Mouse (Mus musculus) inflammation-experienced regulatory T-cells, adult 6 months (primary cell): Measurements from ENCODE around the gene Dnajc3. TPM values are rescaled to one million over a fixed set of nuclear protein-coding genes. Genes with fewer than 3 reads are reported as not detected.

ENCODE experiments used
- ATAC-seq: one replicate; pipeline ENCODE4 v1.8.0; 2017
- polyA plus RNA-seq, 3 experiments: library from polyadenylated mRNA; unstranded; fragments of 100-300 nt; shearing (Covaris generic); gene quantifications; one replicate each; pipeline ENCODE4 v1.2.1; 2017

The Dnajc3 gene
- 10 to 100 TPM; 39.4 to 48.4 (median 39.7) TPM for polyA plus RNA-seq

GRCm38 (mm10) chr14:118937533-118938492, at the start of gene Dnajc3:
Gene Dnajc3, plus strand, starts transcription at chr14:118937976.
- peak; percentile 93 for ATAC-seq

GRCm38 (mm10) chr14:118890101-118890500, 47.7 kb upstream of the Dnajc3 start:
- ATAC-seq, result no peak

DNA sequence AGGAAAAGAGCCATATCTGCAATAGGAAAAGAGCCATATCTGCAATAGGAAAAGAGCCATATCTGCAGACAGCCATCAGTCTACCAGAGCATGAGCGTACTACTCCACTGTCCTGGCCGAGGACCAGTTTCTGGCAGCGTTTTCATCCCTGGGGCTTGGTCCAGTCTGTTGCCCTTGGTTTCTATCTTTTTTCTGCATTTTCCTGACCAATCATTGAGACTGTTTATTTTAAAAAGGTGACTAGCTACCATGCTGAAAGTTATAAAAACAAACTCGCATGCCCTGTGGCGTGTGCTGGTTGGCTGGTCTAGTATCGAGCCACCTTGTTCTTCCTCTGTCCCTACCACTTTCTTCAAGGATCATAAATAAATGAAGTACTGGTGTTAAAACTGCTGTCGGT, 42.5 kb upstream of the Dnajc3 start:
- ATAC-seq, result no peak

DNA sequence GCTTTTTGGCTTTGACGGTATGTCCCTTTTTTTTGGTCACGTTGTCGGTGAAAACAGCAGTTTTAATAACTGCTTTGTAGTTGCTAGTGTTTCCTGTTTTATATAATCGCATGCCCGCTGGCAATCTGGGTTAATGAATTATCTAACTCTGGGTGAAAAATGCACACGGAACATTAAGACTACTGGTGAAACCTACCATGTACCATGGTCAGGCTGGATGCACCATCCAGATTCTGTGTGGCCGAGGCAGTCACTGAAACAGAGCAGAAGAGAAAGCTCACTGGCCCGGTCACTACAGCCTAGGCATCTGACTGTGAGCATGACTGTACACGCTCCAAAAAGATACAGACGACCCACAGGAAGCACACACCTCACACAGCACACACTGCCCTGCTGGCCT, 42.1 kb upstream of the Dnajc3 start:
- ATAC-seq, result no peak

DNA sequence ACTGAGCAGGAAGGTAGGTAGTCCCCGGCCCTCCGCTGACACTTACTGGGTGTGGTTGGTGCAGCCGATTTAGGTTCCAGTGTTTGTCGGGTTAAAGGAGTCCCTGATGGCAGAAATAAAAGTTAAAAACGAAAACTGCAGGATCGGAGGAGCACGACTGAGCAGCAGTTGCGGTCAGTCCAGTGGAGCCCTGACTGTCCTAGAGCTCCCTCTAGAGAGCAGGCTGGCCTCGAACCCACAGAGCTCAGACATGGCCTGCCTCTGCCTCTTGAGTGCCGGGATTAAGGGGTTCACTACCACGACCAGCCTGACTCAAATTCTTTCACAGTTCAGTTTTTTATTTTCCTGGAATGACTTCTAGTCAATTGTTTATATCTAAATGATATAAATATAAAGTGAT, 37.8 kb upstream of the Dnajc3 start:
- ATAC-seq, result no peak

GRCm38 (mm10) chr14:118900911-118901310, 36.9 kb upstream of the Dnajc3 start:
- no peak for ATAC-seq

DNA sequence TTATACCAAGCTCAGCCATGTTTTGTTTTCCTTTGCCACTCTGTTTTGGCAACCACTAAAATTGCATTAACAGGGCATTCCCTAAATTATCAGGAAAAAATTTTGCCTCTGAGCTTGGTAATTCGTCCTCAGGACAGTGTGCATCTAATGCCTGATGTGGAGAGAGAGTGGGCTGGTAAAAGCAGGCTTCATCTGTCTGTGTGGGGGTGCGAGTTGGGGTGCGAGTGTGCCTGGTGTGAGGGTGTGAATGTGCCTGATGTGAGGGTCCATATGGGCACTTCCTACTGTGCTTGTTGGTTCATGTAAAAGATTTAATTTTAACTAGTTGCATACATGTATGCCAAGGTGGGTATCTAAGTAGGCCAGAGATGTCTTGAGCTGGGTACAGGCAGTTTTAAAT, 34.4 kb upstream of the Dnajc3 start:
- no peak for ATAC-seq

DNA sequence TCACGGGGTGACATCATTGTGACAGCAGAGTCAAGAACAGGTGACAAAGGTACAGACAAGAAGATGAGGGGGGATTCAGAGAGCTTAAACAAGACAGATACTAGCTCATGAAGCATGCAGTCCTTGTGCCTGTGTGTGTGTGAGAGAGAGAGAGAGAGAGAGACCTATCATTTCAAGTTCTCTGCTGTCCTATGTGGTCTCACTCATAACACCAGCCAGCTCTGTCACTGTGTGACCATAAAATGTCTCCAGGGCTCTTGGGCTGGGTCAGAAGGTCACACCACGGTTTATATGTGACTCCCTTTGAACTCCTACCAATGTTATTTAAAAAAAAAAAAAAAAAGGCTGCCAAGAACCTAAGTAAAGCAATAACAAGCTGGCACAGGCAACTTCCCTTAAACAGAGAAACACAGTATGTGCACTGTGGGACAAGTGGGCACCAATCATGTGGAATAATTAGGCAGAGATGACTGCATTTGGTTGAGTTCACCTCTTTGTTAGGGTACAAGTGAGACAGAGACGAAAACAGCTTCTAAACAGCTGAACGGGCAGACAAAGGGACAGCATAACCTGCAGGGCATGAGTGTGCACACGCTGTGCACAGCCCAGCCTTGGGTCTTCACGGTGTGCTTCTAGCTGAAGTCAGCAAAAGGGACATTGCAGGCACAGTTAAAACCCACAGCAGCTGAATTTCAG, 33.8 kb upstream of the Dnajc3 start:
- no peak for ATAC-seq

DNA sequence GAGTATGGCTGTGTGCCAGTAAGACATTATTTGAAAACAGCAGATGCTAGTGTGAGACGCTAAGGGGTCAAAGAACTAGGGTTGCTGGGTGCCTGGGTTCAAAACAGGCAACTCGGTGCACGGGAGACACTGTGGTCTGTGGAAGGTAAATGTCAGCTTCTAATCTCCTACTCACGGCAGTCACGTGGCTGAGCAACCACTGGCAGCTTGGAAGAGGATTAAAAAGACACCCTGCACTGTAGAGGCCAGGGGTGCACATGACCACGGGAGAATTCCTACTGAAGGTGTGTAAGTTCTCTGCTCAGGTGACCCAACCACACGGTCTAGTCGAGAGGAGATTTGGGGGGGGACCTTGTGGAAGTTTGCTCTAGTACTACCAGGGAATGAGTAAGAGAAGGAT, 30.2 kb upstream of the Dnajc3 start:
- no peak for ATAC-seq

DNA sequence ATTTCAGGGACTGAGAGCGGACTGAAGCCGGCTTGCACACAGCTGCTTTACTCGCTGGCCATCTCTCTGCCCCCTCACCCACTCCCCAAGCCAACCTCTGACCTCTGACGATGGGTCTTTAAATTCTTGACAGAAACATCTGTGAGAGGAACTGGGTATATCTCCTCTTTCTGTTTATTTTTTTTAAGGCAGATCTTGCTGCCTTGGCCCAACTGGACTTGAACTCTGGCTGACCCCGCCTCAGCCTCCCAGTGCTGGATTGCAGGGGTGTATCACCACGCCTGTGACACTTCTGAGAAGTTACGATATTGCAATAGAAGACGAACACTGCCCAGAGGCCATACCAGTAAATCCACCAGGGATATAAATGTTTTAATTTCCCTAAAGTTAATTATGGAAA, 27.9 kb upstream of the Dnajc3 start:
- no peak for ATAC-seq

DNA sequence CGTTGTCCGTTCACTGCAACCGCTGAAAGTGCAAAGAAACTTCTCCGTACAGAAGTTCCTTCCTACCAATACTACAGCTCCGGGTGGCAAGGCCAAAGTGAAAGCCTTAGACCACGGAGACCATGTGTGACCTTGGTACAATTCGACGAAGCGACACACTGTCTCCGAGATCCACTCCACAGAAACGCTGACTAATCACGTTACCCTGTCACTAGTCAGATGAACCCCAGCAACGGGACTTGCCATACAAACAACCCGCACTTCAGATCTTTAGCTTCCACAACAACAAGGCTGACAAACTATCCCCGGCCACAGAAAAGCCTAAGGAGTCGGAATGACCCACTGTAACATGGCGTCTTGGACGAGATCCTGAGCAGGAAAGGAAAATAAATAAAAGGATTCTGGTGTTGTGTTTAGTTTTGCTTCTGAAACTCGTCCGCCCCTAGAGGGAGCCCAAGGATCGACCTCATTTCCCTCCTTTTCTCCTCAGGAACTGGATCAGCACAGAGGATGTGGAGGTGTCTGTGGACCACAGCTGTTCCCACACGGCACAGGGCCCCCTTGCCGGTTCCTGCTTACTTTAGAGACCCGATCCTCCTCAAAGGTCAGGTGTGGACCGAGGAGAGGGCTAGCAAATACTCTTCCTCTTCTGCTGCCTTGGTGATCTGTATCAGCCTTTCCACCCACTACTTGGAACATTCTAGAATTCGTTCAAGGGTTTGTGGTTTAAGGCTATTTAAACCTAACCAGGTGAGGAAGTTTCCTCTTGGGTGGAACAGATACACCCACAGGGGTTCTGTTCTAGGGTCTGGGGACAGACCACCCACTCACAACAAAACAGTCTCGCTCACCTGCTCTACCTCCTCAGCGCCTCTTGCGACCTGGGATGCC, 27.2 kb upstream of the Dnajc3 start:
- peak; percentile 89 for ATAC-seq

DNA sequence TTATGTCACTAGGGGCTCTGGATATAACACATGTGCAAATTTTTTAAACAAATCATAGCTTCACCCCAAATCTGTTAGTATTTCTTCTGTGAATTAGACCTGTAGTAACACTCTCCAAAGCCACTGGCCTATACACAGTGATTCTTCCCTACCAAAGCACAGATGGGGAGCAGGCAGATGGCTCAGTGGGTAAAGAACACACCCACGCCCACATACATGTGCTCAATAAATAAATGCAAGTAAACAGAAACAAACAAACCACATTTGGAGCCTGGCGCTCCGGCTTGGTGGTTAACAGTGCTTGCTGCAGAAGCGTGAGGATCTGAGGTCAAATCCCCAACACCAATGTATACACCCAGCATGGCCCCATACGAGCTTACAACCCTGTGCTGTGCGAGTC, 26.3 kb upstream of the Dnajc3 start:
- ATAC-seq, result no peak

- ATAC-seq, result no peak
Observed at GRCm38 (mm10) chr14:118913651-118914050, 24.1 kb upstream of the Dnajc3 start.

DNA sequence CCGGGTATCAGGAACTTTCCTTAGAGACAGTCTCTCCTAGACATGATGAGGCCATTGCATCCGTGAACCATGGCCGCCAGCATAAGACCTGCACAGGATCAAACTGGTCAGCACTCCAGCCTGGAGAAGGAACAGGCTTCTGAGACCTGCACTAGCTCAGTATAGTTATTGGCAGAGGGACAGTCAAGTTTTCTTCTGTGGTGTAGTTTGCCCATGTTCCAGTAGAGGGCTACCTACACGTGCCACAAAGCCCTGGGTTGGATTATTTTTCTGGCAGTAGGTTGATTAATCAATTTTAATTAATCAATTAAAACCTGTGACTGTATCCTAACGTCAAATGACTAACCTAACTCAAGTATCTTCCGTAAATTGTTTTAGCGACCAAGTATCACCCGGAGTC, 18.8 kb upstream of the Dnajc3 start:
- ATAC-seq, result peak; percentile 80

- no peak for ATAC-seq
Observed at GRCm38 (mm10) chr14:118920654-118921053, 17.1 kb upstream of the Dnajc3 start.

DNA sequence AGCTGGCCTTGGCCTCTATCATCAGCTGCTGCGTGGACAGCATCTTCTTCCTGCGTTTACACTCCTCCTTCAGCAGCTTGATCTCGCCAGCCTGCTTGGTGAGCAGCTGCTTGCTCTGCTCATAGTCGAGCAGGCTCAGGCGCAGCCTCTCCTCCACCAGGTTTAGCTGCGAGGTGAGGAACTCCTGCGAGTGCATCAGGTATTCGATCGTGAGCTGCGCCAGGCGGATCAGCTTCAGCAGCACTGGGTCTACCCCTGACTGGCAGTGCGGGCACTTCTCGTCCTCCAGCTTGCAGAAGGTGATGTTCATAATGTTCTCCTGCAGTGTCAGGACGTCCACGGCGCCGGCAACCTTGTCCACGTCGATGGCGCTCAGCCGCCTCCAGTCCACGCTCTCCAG, 15.5 kb upstream of the Dnajc3 start:
- ATAC-seq, result no peak

DNA sequence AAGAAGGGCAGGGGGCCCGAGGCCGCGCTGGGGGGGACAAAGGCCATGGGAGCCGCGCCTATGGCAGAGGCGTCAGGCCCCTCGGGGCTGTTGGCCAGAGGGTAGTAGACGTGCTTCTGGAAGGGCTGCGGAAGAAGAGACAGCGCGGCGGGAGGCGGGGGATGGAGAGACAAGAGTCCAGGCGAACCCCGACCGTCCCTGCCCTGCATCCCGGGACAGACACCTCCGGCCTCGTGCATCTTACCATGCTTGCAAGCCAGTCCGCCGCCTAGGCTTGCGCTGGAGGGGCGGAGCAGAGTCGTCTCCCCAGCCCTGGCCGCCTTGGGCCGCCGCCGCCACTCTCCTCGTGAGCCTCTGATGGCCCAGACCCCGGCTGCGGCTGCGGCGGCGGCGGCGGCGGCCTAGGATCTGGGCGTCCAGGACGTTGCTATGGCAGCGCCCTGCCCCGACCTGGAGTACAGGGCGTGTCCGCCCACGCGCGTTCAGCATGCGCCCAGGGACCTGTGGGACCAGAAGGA, 15.1 kb upstream of the Dnajc3 start:
- no peak for ATAC-seq

DNA sequence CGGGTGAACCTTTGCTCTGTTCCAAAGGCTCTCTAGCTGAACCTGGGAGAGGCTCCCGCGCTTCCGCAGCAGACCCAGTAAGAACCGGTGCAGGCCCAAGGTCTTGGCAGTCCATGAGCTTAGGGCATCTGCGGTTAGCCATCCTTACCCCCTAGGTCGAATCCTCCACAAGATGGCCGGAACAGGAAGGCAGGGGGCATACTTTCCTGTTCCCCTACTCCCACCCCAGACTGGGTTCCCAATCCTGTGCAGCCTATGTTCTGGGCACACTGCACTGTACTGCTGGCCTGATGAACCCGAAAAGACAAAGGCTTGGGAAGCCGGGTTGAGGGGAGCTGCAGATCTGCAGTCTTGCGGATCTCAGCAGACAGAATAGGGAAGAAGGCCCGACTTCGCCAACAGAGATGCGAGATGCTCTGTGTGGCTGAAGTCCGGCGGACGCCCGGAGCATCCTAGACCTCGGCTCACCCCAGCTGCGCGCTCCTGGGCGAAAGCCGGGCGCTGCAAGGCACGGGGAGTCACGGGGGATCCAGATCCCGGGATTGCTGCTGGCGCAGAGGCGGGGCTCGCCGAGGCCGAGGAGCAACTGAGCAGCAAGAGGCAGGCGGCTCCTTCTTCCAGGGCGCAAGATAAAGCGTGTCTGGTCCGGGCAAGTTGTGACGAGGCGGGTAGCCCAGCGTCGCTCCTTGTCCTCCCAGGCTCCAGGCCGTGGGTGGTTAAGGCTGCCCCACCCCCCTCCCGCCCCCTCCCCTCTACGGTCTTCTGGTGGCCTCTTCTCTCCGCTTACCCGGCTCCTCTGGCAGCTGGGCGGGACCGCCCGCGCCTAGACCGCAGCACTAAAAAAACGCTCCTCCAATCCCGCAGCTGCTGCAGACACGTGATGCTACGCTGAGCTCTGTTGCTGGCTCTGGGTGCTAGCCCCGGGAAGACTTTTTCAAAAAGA, 12.8 kb upstream of the Dnajc3 start, which contains the start of gene Dzip1:
TSS of gene Dzip1 (minus strand) at position 788 of the 943 bp plus-strand sequence.
- ATAC-seq, result peak; percentile 76

GRCm38 (mm10) chr14:118928565-118928964, 9.2 kb upstream of the Dnajc3 start:
- ATAC-seq, result no peak

DNA sequence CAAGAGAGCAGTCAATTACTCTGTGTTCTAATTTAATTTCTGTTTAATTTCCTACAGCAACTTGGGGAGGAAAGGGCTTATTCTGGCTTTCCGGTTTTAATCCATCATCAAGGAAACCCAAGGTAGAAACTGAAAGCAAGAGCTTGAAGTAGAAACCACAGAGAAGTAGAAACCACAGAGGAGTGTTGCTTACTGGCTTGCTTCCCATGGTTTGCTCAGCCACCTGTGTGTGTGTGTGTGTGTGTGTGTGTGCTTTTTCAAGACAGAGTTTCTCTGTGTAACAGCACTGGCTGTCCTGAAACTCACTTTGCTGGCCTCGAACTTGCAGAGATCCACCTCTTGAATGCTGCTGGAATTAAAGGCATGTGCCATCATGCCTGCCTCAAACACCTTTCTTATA, 8.0 kb upstream of the Dnajc3 start:
- ATAC-seq, result peak; percentile 75

DNA sequence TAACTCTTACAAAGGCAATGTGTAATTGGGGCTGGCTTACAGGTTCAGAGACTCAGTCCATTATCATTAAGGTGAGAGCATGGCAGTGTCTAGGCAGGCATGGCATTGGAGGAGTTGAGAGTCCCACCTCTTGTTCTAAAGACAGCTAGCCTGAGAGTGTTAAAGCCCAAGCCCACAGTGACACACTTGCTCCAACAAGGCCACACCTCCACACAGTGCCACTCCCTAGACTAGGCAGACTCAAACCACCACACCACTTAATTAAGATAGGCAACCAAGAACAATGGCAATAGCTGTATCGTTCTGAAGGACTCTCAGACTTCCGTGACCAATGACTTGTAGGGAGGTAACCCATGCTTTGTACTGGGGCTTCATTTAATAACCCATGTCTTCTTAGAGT, 7.0 kb upstream of the Dnajc3 start:
- ATAC-seq, result no peak
